Mouse (Mus musculus) splenic B cell, adult 2 months (primary cell): ENCODE data around the gene 5730596B20Rik.
A peak's percentile ranks its signal among the peaks of the same experiment; 100 is the strongest.

Source experiments
- DNase-seq: peaks from one replicate; pipeline ENCODE4 v3.0.0-alpha.2; 2011; ENCODE audit warnings: low read depth, low spot score
- H3K27me3 ChIP-seq: 2 replicates; pipeline ENCODE4 v1.6.1; 2012; ENCODE audit warnings: mild to moderate bottlenecking, low read length, moderate library complexity, mixed read lengths; ENCODE audit not compliant: control insufficient read depth, poor library complexity, insufficient read depth, severe bottlenecking
- H3K36me3 ChIP-seq: 2 replicates; pipeline ENCODE4 v1.6.1; 2012; ENCODE audit warnings: mild to moderate bottlenecking, low read length, moderate library complexity, mixed read lengths; ENCODE audit not compliant: control insufficient read depth, poor library complexity, insufficient read depth, severe bottlenecking

5730596B20Rik gene

DNA sequence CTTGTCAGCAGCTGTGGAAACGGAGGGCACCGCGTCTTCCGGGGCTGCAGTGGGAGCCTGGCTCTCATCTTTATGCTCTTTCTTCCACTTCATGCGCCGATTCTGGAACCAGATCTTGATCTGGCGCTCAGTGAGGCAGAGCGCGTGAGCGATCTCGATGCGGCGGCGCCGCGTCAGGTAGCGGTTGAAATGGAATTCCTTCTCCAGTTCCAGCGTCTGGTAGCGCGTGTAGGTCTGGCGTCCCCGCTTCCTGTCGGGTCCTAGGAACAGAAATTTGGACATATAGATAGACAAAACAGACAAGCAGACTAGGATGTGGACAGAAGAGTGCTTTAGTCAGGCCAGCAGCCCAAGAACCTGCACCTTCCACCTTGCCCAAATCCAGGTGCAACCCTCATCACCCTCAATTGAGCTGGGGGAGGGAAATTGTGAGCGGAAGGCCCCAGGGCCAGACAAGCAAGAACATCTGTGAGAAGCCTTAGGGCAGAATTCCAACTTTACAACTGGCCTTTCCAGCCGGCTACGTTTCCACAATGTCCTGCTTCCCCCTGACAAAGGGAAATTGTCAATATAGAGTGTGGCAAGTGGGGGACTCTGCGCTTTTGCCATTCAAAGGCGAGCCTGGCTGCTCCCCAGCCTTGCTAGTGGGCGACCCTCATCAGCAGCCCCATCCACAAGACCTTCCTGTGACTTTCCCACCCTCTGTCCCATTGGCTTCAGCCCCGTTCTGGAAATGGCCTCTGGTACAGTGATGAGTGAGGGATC is 38.7 kb downstream of the 5730596B20Rik start:
- no peaks in the 10 kb centered on the region for H3K36me3 ChIP-seq
- H3K27me3 ChIP-seq = peaks cover 6% of the 10 kb centered on the region
- no peak for DNase-seq

DNA sequence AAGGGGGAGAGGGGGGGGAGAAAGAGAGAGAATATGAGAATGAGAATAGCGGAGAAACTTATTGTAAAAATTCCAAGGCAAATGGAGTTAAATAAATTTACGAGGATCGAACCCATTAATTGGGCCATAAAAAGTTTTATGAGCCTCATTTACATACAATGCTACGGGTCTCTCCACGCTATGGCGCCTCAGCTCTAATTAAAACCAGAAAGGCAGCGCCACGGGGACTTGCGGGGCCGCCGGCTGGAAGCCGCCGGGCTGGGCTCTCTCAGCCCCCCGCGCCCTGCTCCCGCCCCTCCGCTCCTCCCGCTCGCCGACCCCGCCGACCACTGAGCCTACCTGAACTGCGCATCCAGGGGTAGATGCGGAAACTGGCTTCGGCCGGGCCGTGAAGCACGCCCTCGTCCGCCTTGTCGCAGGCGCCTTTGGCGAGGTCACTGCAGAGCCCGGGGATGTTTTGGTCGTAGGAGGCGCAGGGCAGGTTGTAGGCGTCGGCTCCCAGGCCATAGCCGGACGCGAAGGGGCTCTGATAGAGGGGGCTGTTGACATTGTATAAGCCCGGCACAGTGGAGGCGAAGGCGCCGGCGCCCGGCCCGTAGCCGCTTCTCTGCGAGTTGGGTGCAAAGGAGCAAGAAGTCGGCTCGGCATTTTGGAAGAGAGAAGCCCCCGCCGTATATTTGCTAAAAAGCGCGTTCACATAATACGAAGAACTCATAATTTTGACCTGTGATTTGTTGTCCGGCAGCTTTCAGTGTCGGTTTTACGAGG is 39.6 kb downstream of the 5730596B20Rik start:
- no peak for DNase-seq
- Histone ChIP-seq H3K27me3 (peaks cover 4% of the 10 kb centered on the region), H3K36me3 (no peaks in the 10 kb centered on the region)

DNA sequence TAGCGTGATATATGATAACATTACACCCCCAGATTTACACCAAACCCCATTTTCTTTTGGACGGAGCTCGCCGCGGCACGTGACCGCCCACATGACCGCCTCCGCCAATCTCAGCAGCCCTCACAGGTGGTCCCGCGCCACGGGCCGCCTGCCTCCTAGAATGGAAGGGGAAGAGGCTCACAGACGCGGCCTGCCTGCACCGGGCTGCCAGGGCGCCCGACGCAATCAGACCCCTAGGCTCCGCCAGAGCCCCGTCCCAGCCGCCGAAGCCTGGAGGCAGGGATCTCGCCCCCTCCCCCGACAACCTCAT is 40.1 kb downstream of the 5730596B20Rik start:
- Histone ChIP-seq H3K27me3 (peaks cover 4% of the 10 kb centered on the region), H3K36me3 (no peaks in the 10 kb centered on the region)
- peak; percentile 60 for DNase-seq

DNA sequence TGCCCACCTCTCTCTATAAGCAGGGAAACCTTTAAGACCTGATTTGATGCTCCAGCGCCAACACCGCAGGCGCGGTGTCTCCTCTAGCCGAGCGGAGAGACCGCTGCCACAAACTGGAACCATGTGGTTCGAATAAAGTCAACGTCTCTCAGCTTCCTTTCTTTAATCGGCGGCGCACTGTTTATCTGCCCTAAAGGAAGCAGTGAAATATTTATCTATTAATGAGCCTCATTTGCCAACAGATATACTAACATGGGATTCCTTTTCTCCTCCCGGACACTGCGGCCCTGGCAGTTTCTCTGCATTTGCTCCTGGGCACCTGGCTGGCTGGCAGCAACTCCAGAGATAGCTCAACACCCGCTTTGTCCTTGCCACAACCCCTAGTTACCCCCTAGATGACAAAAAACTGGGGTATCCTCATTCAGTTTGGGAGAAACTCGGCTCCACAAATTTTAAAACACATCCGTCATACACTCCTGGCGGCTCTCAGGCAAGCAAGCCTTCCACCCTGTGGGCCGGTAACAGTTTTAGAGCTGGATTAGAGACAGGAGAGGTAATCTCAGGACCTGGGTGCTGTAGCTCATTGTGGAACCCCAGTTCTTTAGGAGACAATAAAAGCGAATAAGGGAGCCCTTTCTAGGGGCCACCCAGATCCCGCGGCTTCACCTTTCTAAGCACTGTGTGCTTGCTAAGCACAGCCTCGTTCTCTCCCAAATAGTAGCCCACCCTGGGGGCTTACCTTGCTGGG is 40.8 kb downstream of the 5730596B20Rik start:
- Histone ChIP-seq H3K27me3 (peaks cover 7% of the 10 kb centered on the region), H3K36me3 (no peaks in the 10 kb centered on the region)
- no peak for DNase-seq

DNA sequence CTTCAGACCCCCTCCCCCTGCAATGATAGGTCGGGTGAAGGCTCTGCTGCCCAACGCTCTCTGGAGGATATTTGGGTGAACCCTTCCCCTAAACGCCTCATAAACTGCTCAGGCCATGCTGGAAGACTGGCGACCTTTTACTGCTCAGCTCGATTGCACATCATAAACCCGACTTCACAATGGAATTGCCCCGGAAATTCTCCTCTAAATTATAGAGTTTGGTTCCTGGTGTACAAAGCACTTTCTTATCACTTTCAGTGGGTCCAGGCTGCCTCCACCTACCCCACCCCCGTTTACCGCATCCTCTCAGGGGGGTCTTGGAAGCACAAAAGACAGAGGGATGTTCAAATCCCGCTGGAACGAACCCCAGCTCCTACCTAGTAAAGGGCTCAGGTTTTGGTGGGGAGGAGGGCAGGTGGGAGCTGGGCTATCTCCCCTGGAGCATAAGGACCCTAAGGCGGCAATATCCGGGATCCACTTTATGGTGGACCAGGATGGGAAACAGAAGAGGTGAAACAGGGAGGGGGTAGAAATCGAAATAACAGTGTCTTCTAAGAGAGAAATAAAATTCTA is 41.4 kb downstream of the 5730596B20Rik start:
- Histone ChIP-seq H3K36me3 (no peaks in the 10 kb centered on the region), H3K27me3 (peaks cover 5% of the 10 kb centered on the region)
- no peak for DNase-seq

DNA sequence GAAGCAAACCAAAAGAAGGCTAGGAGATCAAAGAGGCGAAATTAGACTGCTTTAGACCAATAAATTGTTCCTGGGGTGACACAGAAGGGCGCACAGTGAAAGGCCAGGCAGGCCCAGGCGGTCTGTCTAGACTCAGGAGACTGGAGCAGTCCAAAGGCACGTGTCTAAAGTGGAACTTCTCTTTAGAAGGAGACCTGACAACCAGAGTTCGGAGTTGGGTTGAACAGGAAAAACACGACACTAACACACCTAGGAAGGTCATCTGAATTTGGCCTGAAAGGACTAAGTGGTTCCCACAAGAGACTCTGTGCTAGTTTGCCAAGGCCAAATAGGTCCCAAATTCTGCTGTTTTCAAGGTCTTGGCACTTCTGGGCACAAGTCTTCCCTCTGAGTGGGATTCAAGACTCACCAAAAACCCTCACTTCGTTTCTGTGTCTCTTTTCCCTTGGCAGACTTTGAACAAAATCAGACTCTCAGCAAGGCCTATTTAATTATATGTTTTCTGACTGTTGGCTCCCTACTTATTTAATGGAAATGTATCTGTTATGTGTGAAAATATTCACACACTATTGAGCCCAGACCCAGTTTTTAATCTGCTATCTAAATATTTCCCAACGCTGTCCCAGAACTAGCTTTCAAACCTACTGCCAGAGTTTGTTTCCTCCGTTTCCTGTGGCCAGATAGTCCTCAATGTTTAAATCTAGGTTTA is 42.1 kb downstream of the 5730596B20Rik start:
- no peaks in the 10 kb centered on the region for H3K36me3 ChIP-seq
- H3K27me3 ChIP-seq = peaks cover 5% of the 10 kb centered on the region
- no peak for DNase-seq

DNA sequence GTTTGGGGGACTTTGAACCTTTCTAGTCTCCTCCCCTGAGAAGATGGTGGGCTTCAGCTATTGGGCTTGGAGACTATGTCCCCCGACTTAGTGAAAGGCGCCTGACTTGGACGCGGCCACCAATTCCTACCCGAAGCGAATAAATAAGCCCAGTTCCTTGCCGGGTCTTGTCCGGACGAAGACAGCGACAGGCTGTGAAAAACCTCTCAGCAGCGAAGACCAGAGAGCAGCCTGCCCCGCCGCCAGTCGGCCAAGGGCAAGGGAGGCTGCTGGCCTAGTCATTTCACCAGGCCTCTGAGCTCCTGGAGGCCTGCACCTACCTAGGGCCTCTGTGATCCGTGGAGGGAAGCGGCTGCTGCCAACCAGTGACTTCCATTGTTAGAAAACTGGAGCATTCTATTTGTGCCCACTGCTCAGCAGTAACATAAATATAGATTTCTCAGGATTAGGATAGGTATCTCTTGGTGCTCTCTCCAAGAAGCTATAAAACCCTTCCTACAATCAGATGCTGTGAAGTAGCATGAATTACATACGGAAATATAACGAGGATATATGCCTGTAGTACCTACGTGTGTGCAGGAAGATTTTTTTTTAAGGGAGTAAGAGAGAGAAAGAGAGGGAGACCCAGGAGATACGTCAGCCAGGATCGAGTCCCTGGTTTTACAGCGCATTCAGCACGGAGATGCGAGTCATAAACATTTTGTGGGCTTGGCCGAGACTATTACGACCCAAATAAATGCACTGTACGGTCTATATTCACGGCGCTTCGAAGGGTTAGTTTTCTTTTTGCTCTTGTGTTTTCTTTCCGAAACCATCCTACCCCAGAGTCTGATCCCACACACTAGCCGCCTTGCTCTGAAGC is 42.9 kb downstream of the 5730596B20Rik start:
- H3K27me3 ChIP-seq = peaks cover 5% of the 10 kb centered on the region
- no peak for DNase-seq
- H3K36me3 ChIP-seq = no peaks in the 10 kb centered on the region

DNA sequence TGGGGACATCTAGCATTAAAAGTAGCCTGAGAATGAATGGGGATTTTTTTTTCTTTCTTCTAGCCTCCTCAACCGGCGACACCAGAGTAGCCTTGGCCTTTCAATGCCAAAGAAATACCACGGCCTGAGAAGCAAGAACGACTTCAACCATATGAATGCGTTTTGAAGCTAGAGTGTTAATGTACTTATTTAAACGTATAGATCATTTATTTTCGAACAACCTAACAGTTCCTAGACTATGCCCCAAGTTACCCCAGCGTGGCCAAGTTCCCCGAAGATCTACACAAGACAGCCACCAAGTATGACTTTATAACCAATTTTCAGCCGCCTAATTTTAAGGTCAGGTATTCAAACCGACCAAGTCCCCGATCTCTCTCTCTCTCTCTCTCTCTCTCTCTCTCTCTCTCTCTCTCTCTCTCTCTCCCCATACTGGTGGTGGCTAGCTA is 43.6 kb downstream of the 5730596B20Rik start:
- DNase-seq = no peak
- no peaks in the 10 kb centered on the region for H3K36me3 ChIP-seq
- peaks cover 5% of the 10 kb centered on the region for H3K27me3 ChIP-seq

DNA sequence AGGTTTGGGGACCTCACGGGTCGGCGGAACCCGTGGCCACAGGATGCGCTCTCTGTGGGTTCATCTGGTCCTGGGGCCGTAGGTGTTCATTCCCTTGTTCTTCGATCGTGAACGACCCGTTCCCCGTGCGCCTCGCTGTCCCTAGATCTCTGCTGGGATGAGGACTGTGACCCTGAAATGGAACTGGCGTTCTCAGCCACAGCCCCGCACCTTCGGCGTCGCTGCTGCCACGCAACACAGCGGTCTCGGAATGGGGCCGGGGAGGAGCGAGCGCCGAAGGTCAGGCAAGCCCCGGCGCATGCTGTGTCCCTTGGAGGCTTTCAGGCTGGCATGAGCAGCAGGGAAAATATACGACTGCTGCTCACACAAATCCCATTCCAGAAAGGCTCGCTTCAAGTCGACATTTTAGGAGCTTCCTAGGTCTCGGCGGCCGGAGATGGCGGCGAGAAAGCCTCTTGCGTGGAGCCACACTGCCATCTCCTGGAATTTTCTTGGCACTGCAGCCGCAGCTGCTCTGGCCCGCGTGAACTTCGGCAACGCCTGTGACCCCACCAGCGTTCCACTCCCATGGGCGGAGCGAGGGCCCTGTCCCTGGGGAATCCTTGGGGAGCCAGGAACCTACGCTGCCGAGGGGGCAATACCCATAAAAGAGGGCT is 44.2 kb downstream of the 5730596B20Rik start, which contains the start of gene Hoxa7:
Gene Hoxa7, minus strand, starts transcription at position 518 of the 656 bp plus-strand sequence.
- Histone ChIP-seq H3K36me3 (no peaks in the 10 kb centered on the region), H3K27me3 (peaks cover 5% of the 10 kb centered on the region)
- peak; percentile 90 for DNase-seq

DNA sequence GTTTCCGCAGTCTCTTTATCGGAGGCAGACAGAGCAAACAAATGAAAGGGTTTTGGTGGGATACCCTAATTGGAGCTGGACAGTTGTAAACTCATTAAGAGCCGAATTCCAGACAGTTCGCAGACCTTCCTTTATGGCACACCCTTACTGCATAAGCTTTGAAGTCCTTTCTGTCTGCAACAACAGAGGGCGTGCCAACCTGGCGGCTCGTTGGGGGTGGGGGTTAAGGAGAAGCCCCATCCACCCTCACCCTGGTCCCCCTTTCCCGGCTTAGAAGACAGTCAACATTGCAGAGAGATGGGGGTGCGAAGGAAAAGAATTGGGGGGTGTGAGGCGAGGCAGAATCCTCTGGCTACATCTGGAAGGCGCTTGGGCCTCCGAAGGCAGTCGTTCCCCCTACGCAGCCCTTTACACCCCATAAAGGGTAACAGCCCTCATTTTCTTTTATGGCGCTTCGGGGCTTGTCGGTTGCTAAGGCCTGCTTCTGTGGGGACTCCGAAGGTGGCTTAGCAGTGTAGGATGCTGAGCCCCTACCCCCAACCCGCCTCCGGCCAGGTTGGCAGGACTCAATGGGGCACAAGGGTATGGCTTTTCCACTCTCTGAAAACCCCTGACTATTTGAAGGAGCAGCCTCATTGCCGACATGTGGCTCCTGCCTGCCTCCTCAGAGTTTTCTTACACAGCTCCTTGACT is 44.8 kb downstream of the 5730596B20Rik start:
- Histone ChIP-seq H3K36me3 (no peaks in the 10 kb centered on the region), H3K27me3 (peaks cover 5% of the 10 kb centered on the region)
- no peak for DNase-seq

DNA sequence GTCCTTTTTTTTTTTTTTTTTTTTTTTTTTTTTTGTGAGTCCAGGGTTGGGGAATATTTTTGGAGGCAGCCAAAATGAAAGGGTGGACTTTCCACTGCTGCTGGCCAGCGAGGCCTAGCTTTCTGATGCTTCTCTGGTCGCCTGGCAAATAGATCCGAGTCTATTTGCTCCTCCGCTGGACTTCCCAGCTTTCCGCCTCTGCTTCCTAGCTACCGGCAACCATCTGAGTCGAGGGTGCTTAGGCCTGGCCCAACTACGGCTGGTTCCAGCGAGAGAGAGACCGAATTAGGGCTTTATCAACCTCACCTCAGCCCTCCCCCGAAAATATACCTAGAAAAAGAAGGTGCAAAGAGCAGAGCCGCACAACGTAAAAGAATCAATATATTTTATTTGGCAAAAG is 45.4 kb downstream of the 5730596B20Rik start:
- peaks cover 5% of the 10 kb centered on the region for H3K27me3 ChIP-seq
- no peaks in the 10 kb centered on the region for H3K36me3 ChIP-seq
- no peak for DNase-seq

DNA sequence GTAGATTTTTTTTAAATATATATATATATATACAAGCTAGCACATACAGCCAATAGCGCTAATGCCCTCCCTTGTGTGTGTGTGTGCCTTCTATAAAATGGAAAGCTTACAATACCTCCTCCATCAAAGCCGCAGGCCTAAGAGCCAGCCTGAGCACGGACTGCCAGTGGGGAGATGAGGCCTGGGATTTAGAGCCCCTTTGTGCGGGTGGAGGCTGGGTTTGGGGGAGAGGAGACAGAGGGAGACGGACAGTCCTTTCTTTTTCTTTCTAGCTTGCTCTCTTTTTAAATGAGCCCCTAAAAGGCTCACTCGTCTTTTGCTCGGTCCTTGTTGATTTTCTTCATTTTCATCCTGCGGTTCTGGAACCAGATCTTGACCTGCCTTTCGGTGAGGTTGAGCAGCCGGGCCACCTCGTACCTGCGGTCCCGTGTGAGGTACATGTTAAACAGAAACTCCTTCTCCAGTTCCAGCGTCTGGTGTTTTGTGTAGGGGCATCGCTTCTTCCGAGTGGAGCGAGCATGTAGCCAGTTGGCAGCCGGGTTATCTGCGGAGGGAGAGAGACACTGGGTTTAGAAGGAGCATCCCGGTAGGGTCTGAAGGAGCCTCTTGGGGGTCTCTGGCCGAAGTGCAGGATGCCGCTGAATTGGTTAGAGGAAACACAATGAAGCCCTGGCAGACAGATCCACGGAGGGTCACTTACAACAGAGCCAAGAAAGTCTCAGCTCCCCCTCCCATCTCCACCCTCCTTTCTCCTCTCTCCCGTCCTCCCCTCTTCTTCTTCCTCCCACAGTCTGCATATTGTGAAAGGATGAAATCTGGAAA is 46.9 kb downstream of the 5730596B20Rik start:
- peaks cover 4% of the 10 kb centered on the region for H3K27me3 ChIP-seq
- no peaks in the 10 kb centered on the region for H3K36me3 ChIP-seq
- DNase-seq = peak; percentile 26
